In genomic region chr11:107795384-107796035, GRCm38 (mm10) we compare ENCODE assay signal across 10 mouse cellular contexts. TPM values are rescaled to one million over a fixed set of nuclear protein-coding genes. Genes with fewer than 3 reads are reported as not detected.
A peak's percentile ranks its signal among the peaks of the same experiment; 100 is the strongest.
DNase-seq lines count a peak whose midpoint lies in the region; ATAC-seq and TF ChIP-seq lines count a peak whose summit lies in the region.
"Had no signal": no experiment of that assay in that cellular context is flagged by ENCODE, and none has a peak within 500 bp of the region (broad histone marks: within the 10 kb centered on the region; RNA-seq: fewer than 3 reads in every experiment).

No protein-coding gene starts in this region.

- no peak overlapping the region; the same call in 1 of the 2 replicates for H3K4me2 ChIP-seq in kidney, embryonic 16.5 days (replicated peaks; ENCODE audit: low read depth, low read length)
- peak overlapping the region; percentile 95 for H3K4me2 ChIP-seq in embryonic facial prominence, embryonic 12.5 days (replicated peaks)
- H3K4me2 ChIP-seq in intestine, postnatal 0 days (replicated peaks; ENCODE audit: low read depth), result peak overlapping the region; percentile 82; the same call in 1 of the 2 replicates
- peak overlapping the region; percentile 82 for H3K4me2 ChIP-seq in midbrain, postnatal 0 days (ENCODE audit: low read depth, low read length, poor library complexity, severe bottlenecking)

- peaks cover 33% of the 10 kb centered on the region for H3K4me1 ChIP-seq in kidney, embryonic 16.5 days (ENCODE audit: insufficient read depth, low read length)
- H3K4me1 ChIP-seq in embryonic facial prominence, embryonic 12.5 days, result peaks cover 29% of the 10 kb centered on the region
- H3K4me1 ChIP-seq in intestine, postnatal 0 days (replicated peaks; ENCODE audit: control insufficient read depth, insufficient read depth, low read length), result no peaks in the 10 kb centered on the region
- H3K4me1 ChIP-seq in midbrain, postnatal 0 days (ENCODE audit: insufficient read depth, low read length), result peaks cover 10% of the 10 kb centered on the region; the same call in 1 of the 2 replicates

- no peaks in the 10 kb centered on the region for H3K36me3 ChIP-seq in kidney, embryonic 16.5 days (ENCODE audit: insufficient read depth, low read length)
- no peaks in the 10 kb centered on the region for H3K36me3 ChIP-seq in embryonic facial prominence, embryonic 12.5 days
- H3K36me3 ChIP-seq in intestine, postnatal 0 days (ENCODE audit: control insufficient read depth, insufficient read depth), result no peaks in the 10 kb centered on the region
- no peaks in the 10 kb centered on the region for H3K36me3 ChIP-seq in midbrain, postnatal 0 days (ENCODE audit: insufficient read depth, low read length)

- no peak for ATAC-seq in kidney, embryonic 16.5 days (ENCODE audit: low FRiP score, low TSS enrichment)
- no peak for ATAC-seq in embryonic facial prominence, embryonic 12.5 days (ENCODE audit: insufficient number of reproducible peaks, insufficient read depth, low FRiP score, low TSS enrichment)
- no peak for ATAC-seq in intestine, postnatal 0 days
- ATAC-seq in midbrain, postnatal 0 days (ENCODE audit: low FRiP score), result no peak
- no peak for ATAC-seq in frontal cortex, adult (ENCODE audit: low TSS enrichment)

- no peaks in the 10 kb centered on the region for H3K9me3 ChIP-seq in kidney, embryonic 16.5 days (ENCODE audit: low read length)
- no peaks in the 10 kb centered on the region for H3K9me3 ChIP-seq in embryonic facial prominence, embryonic 12.5 days
- H3K9me3 ChIP-seq in intestine, postnatal 0 days (ENCODE audit: control insufficient read depth), result no peaks in the 10 kb centered on the region
- no peaks in the 10 kb centered on the region for H3K9me3 ChIP-seq in midbrain, postnatal 0 days (ENCODE audit: low read length)

- no peak for TF ChIP-seq CTCF in intestine, postnatal 0 days (IDR thresholded peaks at IDR 0.05; ENCODE audit: low read depth)
- TF ChIP-seq CTCF in midbrain, postnatal 0 days (IDR thresholded peaks at IDR 0.05), result no peak

- 2% methylated on average over 9 of the region's 9 CpGs for WGBS in kidney, embryonic 16.5 days
- WGBS in embryonic facial prominence, embryonic 12.5 days, result 2% methylated on average over 9 of the region's 9 CpGs
- 3% methylated on average over 9 of the region's 9 CpGs for WGBS in intestine, postnatal 0 days
- 5% methylated on average over 9 of the region's 9 CpGs for WGBS in midbrain, postnatal 0 days

- DNase-seq in kidney, adult 11 months, result peak; percentile 22
- no peak for DNase-seq in midbrain, postnatal 0 days (ENCODE audit: low spot score)
- DNase-seq in yolk sac, embryonic 10.5 days (ENCODE audit: low spot score), result no peak
- no peak for DNase-seq in spleen, postnatal 10 days (ENCODE audit: low spot score in 2 of 2)

- H3K4me3 ChIP-seq in kidney, embryonic 16.5 days (ENCODE audit: low read length), result no peak overlapping the region; the same call in 1 of the 2 replicates
- H3K4me3 ChIP-seq in embryonic facial prominence, embryonic 12.5 days, result 0 out of 2 replicates have a peak overlapping the region, but pooled peaks have one; percentile 5
- no peak overlapping the region for H3K4me3 ChIP-seq in intestine, postnatal 0 days (ENCODE audit: low read depth, low read length)
- H3K4me3 ChIP-seq in midbrain, postnatal 0 days (ENCODE audit: low read depth, low read length), result peak overlapping the region; percentile 81

- peaks cover 30% of the 10 kb centered on the region for H3K27me3 ChIP-seq in kidney, embryonic 16.5 days (ENCODE audit: insufficient read depth, low read length)
- H3K27me3 ChIP-seq in embryonic facial prominence, embryonic 12.5 days, result peaks cover 71% of the 10 kb centered on the region
- H3K27me3 ChIP-seq in intestine, postnatal 0 days (replicated peaks; ENCODE audit: control insufficient read depth, insufficient read depth, low read length), result peaks cover 48% of the 10 kb centered on the region
- H3K27me3 ChIP-seq in midbrain, postnatal 0 days (ENCODE audit: insufficient read depth, low read length), result no peaks in the 10 kb centered on the region

- no peak overlapping the region for H3K27ac ChIP-seq in kidney, embryonic 16.5 days (ENCODE audit: low read length)
- no peak overlapping the region for H3K27ac ChIP-seq in embryonic facial prominence, embryonic 12.5 days
- no peak overlapping the region for H3K27ac ChIP-seq in intestine, postnatal 0 days (ENCODE audit: low read depth, low read length)
- peak overlapping the region; percentile 96 for H3K27ac ChIP-seq in midbrain, postnatal 0 days (ENCODE audit: low read depth, low read length)

- H3K9ac ChIP-seq in kidney, embryonic 16.5 days (replicated peaks; ENCODE audit: low read length), result no peak overlapping the region
- no peak overlapping the region for H3K9ac ChIP-seq in embryonic facial prominence, embryonic 12.5 days
- H3K9ac ChIP-seq in intestine, postnatal 0 days (ENCODE audit: low read depth, low read length), result no peak overlapping the region
- H3K9ac ChIP-seq in midbrain, postnatal 0 days (replicated peaks; ENCODE audit: low read length, poor library complexity, severe bottlenecking), result peak overlapping the region; percentile 94; the same call in 1 of the 2 replicates

RNA-seq across cellular contexts. Expression of gene Cacng4, which starts 1.2 kb away (rescaled TPM):
- polyA plus RNA-seq in kidney, embryonic 16.5 days (2015; fragmentation: Nextera tagmentation; extraction: Ambion mirVana), result 2.3 and 2.5 TPM in 2 replicates
- 7.1 and 8.3 TPM in 2 replicates for polyA plus RNA-seq in embryonic facial prominence, embryonic 12.5 days (2016; fragmentation: Nextera tagmentation; extraction: Ambion mirVana)
- polyA plus RNA-seq in intestine, postnatal 0 days (2015; fragmentation: Nextera tagmentation; extraction: Ambion mirVana), result 0.77 and 1.7 TPM in 2 replicates
- 112 TPM in 2 replicates for total RNA-seq in midbrain, postnatal 0 days (2014; rRNA removed)
- polyA plus RNA-seq in midbrain, postnatal 0 days (2015; fragmentation: Nextera tagmentation; extraction: Ambion mirVana), result 58.4 and 61.7 TPM in 2 replicates
- total RNA-seq: CH12.LX; hematopoietic stem cell, adult 5-6 weeks had no signal

Comparison
In these comparisons a context has a peak if more than half of its experiments do, and no peak if none do; other contexts are left out.
1. H3K4me3 ChIP-seq: peak in embryonic facial prominence, embryonic 12.5 days (single experiment) and midbrain, postnatal 0 days (single experiment); none in kidney, embryonic 16.5 days (single experiment) and intestine, postnatal 0 days (single experiment).